Mouse (Mus musculus) limb, embryonic 14.5 days (tissue): ENCODE results near the gene Kcnj11. TPM values are rescaled to one million over a fixed set of nuclear protein-coding genes. Genes with fewer than 3 reads are reported as not detected.

Source experiments
- ATAC-seq: fragments of 200-750 bp; cut with Nextera tagmentation; 2 replicates; pipeline ENCODE4 v1.8.0; 2017; ENCODE audit warnings: low read depth, moderate number of reproducible peaks, moderate TSS enrichment; ENCODE audit not compliant: low FRiP score
- DNase-seq: peaks from one replicate; pipeline ENCODE4 v3.0.0-alpha.2; 2015; ENCODE audit warnings: low spot score
- H3K27ac ChIP-seq: fragments of 300-500 bp; sonication (generic); replicated peaks from 2 replicates; pipeline ENCODE4 v1.5.1; 2014; ENCODE audit warnings: low read depth, mild to moderate bottlenecking, low read length, moderate library complexity, mixed read lengths
- H3K27me3 ChIP-seq: fragments of 300-500 bp; sonication (generic); 2 replicates; pipeline ENCODE4 v1.6.1; 2014; ENCODE audit warnings: low read length, mixed read lengths; ENCODE audit not compliant: control insufficient read depth, insufficient read depth
- H3K36me3 ChIP-seq: fragments of 300-500 bp; sonication (generic); 2 replicates; pipeline ENCODE4 v1.6.1; 2014; ENCODE audit warnings: mild to moderate bottlenecking, low read length, moderate library complexity, mixed read lengths; ENCODE audit not compliant: control insufficient read depth, insufficient read depth
- H3K4me1 ChIP-seq: fragments of 300-500 bp; sonication (generic); 2 replicates; pipeline ENCODE4 v1.6.1; 2014; ENCODE audit warnings: antibody characterized with exemption, low read length, mixed read lengths; ENCODE audit not compliant: control insufficient read depth, insufficient read depth
- H3K4me2 ChIP-seq: fragments of 300-500 bp; sonication (generic); replicated peaks from 2 replicates; pipeline ENCODE4 v1.6.1; 2014; ENCODE audit warnings: low read depth, mild to moderate bottlenecking, low read length, moderate library complexity; ENCODE audit not compliant: severe bottlenecking
- H3K4me3 ChIP-seq: fragments of 300-500 bp; sonication (generic); replicated peaks from 2 replicates; pipeline ENCODE4 v1.5.1; 2014; ENCODE audit warnings: low read length
- H3K9ac ChIP-seq: fragments of 300-500 bp; sonication (generic); 2 replicates; pipeline ENCODE4 v1.6.1; 2014; ENCODE audit warnings: mild to moderate bottlenecking, low read depth, low read length, moderate library complexity; ENCODE audit not compliant: severe bottlenecking
- H3K9me3 ChIP-seq: fragments of 300-500 bp; sonication (generic); 2 replicates; pipeline ENCODE4 v1.6.1; 2016; ENCODE audit warnings: low read length; ENCODE audit not compliant: control insufficient read depth
- POLR2A ChIP-seq: fragments of 200-500 bp; IDR thresholded peaks from 2 replicates; pipeline ENCODE4 v1.8.0; 2012; ENCODE audit warnings: inconsistent platforms, mild to moderate bottlenecking, moderate library complexity, borderline replicate concordance; ENCODE audit not compliant: insufficient read depth, insufficient read length; ENCODE audit errors: extremely low read depth
- WGBS: fragments of 180-500 bp; shearing (Covaris S2); extraction: QIAGEN DNeasy Blood & Tissue Kit; methylation state at CpG from one replicate; pipeline ENCODE4 v1.1.7; 2014; 5-methylcytosine and 5-hydroxymethylcytosine counted together
- polyA plus RNA-seq, 2 experiments: library from polyadenylated mRNA; depleted of rRNA in 1 of 2; stranded (reverse) in 1 of 2; unstranded in 1 of 2; fragments of >200 nt; fragmentation: Nextera tagmentation in 1 of 2; extraction: Ambion mirVana in 1 of 2; gene quantifications; 2 replicates each; pipeline versions ENCODE4 v1.2.1 to v1.2.3; 2012 to 2014

The Kcnj11 gene
- polyA plus RNA-seq, 2 experiments: 0.41 to 2.6 TPM

DNA sequence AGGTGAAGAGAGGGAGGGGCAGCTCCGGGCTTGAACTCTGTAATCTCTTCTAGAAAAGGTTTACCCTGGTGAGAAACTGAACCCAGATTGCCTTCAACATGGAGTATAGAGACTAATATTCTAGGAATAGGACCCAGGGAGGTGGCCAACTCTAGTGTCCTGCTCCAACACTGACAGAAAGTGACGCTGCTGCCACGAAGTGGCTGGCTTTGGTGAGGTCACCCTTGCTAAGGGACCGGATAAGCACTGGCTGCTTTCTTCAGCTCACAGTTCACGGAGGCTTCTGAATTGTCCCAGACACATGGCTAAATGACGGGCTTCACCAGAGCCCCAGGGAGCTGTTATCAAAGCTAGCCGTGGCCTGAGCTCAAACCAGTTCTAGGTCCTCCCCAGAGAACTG, 33.3 kb upstream of the Kcnj11 start:
- H3K4me1 ChIP-seq: peaks cover 7% of the 10 kb centered on the region
- TF ChIP-seq POLR2A: no peak
- H3K27ac ChIP-seq: no peak overlapping the region
- no peaks in the 10 kb centered on the region for H3K9me3 ChIP-seq
- H3K36me3 ChIP-seq: no peaks in the 10 kb centered on the region
- DNase-seq (no peak), ATAC-seq (no peak)
- no peak overlapping the region for H3K4me2 ChIP-seq
- WGBS: 19% methylated on average over 7 of the region's 7 CpGs
- H3K27me3 ChIP-seq: no peaks in the 10 kb centered on the region
- H3K4me3 ChIP-seq: no peak overlapping the region
- H3K9ac ChIP-seq: peak overlapping the region; percentile 2; the same call in 1 of the 2 replicates

GRCm38 (mm10) chr7:46132229-46132628, 31.7 kb upstream of the Kcnj11 start:
- no peak overlapping the region for H3K9ac ChIP-seq
- no peaks in the 10 kb centered on the region for H3K9me3 ChIP-seq
- H3K4me3 ChIP-seq: no peak overlapping the region
- H3K27ac ChIP-seq: no peak overlapping the region
- no peaks in the 10 kb centered on the region for H3K36me3 ChIP-seq
- no peak for TF ChIP-seq POLR2A
- DNase-seq: no peak
- H3K4me1 ChIP-seq: peaks cover 7% of the 10 kb centered on the region
- no peaks in the 10 kb centered on the region for H3K27me3 ChIP-seq
- WGBS: 90% methylated on average over 12 of the region's 12 CpGs
- no peak overlapping the region for H3K4me2 ChIP-seq
- ATAC-seq: no peak

DNA sequence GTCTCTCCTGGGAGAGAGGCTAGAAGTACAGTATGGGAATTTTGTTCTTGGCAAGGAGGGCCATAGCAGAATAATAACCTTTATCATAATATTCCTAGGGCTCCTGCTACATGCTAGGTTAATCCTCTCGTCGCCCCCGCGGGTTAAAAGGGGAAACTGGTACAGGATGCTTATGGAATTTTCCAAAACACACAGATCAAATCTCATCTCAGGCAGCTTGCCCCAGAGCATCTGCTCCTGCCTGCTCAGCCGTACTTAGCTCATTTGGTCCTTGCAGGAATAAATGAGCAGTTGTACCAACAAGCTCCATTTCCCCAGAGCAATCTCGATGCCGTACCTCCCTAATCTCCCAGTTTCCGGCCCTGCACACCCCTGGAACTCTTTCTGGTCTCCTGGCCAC, 31.2 kb upstream of the Kcnj11 start:
- no peak for DNase-seq
- Histone ChIP-seq H3K9me3 (no peaks in the 10 kb centered on the region), H3K9ac (no peak overlapping the region), H3K27ac (no peak overlapping the region), H3K27me3 (no peaks in the 10 kb centered on the region), H3K4me1 (peaks cover 7% of the 10 kb centered on the region), H3K36me3 (no peaks in the 10 kb centered on the region), H3K4me2 (no peak overlapping the region), H3K4me3 (no peak overlapping the region)
- ATAC-seq: no peak
- 70% methylated on average over 8 of the region's 8 CpGs for WGBS
- TF ChIP-seq POLR2A: no peak

DNA sequence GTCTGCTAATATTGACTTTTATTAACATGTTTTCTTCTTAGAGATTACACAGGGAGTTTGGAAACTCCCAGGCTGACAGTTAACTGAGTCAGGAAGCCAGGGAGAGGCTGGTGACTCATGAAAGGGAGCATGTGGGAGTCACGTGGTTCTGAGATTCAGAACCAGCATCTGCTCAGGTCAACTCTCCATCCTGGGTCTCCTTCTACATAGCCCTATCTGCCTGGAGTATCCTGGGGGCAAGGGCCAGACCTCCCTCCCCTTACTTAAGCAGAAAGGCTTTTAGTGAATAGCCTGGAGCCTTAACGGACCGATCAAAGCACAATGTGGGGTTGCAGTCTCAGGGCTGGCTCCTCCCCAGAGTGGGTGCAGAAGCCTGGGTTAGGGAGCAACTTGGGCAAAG, 30.7 kb upstream of the Kcnj11 start:
- H3K9ac ChIP-seq: no peak overlapping the region
- ATAC-seq (no peak), DNase-seq (no peak)
- H3K4me2 ChIP-seq: no peak overlapping the region
- H3K36me3 ChIP-seq: no peaks in the 10 kb centered on the region
- no peaks in the 10 kb centered on the region for H3K9me3 ChIP-seq
- no peaks in the 10 kb centered on the region for H3K27me3 ChIP-seq
- H3K4me3 ChIP-seq: no peak overlapping the region
- H3K4me1 ChIP-seq: peaks cover 7% of the 10 kb centered on the region
- 28% methylated on average over 3 of the region's 3 CpGs for WGBS
- no peak for TF ChIP-seq POLR2A
- no peak overlapping the region for H3K27ac ChIP-seq

- no peak for DNase-seq
- Histone ChIP-seq H3K36me3 (no peaks in the 10 kb centered on the region), H3K9me3 (no peaks in the 10 kb centered on the region), H3K9ac (no peak overlapping the region), H3K4me2 (no peak overlapping the region), H3K27ac (no peak overlapping the region), H3K27me3 (no peaks in the 10 kb centered on the region), H3K4me3 (no peak overlapping the region), H3K4me1 (peaks cover 7% of the 10 kb centered on the region)
- ATAC-seq: no peak
- TF ChIP-seq POLR2A: no peak
- 64% methylated on average over 7 of the region's 7 CpGs for WGBS
Observed at GRCm38 (mm10) chr7:46130723-46131122, 30.2 kb upstream of the Kcnj11 start.
